Mouse (Mus musculus): ENCODE measurements around the gene Gm29776. TPM values are rescaled to one million over a fixed set of nuclear protein-coding genes. Genes with fewer than 3 reads are reported as not detected.

Gm29776 gene
- polyA plus RNA-seq, 1 experiment, result 0.16 TPM

DNA sequence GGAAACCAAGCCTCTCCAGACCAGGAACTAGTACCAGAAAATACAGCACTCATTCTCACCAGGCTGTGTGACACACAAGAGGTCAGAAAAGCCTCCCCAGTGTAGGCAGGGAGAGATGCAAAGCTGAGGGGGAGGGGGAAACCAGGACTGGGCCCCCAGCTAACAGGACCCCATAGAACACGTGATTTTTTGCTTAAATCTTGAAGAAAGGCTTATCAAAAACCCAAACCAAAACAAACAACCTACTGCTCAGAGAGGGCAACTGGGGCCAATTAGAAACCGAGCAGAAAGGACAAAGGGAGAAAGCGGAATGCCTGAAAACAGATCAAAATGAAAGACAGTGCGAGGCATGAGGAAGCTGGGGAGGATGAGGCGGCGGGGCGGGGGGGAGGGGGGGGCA lies 45.8 kb downstream of the Gm29776 start:
- TF ChIP-seq CTCF (conservative IDR thresholded peaks at IDR 0.05; ENCODE audit: insufficient read depth, insufficient read length, low read depth, low read length) (no peak), POLR2A (IDR thresholded peaks at IDR 0.05; ENCODE audit: low read depth, low read length) (no peak)
- no peak for DNase-seq
- no peaks in the 10 kb centered on the region for H3K27me3 ChIP-seq (replicated peaks; ENCODE audit: control insufficient read depth, insufficient read depth, low read length)
- peak overlapping the region; percentile 83; the same call in 1 of the 2 replicates for H3K4me3 ChIP-seq (ENCODE audit: insufficient read depth, low read depth, low read length)
- H3K36me3 ChIP-seq (ENCODE audit: control insufficient read depth, insufficient read depth, low read length), result peaks cover 7% of the 10 kb centered on the region
- no peak overlapping the region for H3K27ac ChIP-seq (ENCODE audit: insufficient read depth, low read depth, low read length)
- H3K4me1 ChIP-seq (ENCODE audit: control insufficient read depth, insufficient read depth, low read length), result peaks cover 13% of the 10 kb centered on the region
- WGBS, result 4% methylated on average over 7 of the region's 7 CpGs

- H3K36me3 ChIP-seq (ENCODE audit: control insufficient read depth, insufficient read depth, low read length), result peaks cover 5% of the 10 kb centered on the region; the same call in 1 of the 2 replicates
- peaks cover 13% of the 10 kb centered on the region for H3K4me1 ChIP-seq (ENCODE audit: control insufficient read depth, insufficient read depth, low read length)
- DNase-seq, result no peak
- 70% methylated on average over 4 of the region's 4 CpGs for WGBS
- no peaks in the 10 kb centered on the region for H3K27me3 ChIP-seq (replicated peaks; ENCODE audit: control insufficient read depth, insufficient read depth, low read length)
- H3K4me3 ChIP-seq (ENCODE audit: insufficient read depth, low read depth, low read length), result no peak overlapping the region
- no peak for TF ChIP-seq CTCF (conservative IDR thresholded peaks at IDR 0.05; ENCODE audit: insufficient read depth, insufficient read length, low read depth, low read length)
- TF ChIP-seq POLR2A (IDR thresholded peaks at IDR 0.05; ENCODE audit: low read depth, low read length), result no peak
- H3K27ac ChIP-seq (ENCODE audit: insufficient read depth, low read depth, low read length), result no peak overlapping the region
Observed at GRCm38 (mm10) chr14:54651556-54651955, 47.1 kb downstream of the Gm29776 start.

- Histone ChIP-seq H3K4me1 (ENCODE audit: control insufficient read depth, insufficient read depth, low read length) (peaks cover 13% of the 10 kb centered on the region), H3K36me3 (ENCODE audit: control insufficient read depth, insufficient read depth, low read length) (peaks cover 7% of the 10 kb centered on the region; the same call in 1 of the 2 replicates), H3K4me3 (ENCODE audit: insufficient read depth, low read depth, low read length) (no peak overlapping the region), H3K27me3 (replicated peaks; ENCODE audit: control insufficient read depth, insufficient read depth, low read length) (no peaks in the 10 kb centered on the region), H3K27ac (ENCODE audit: insufficient read depth, low read depth, low read length) (no peak overlapping the region)
- WGBS, result 53% methylated on average over 23 of the region's 23 CpGs
- no peak for TF ChIP-seq POLR2A (IDR thresholded peaks at IDR 0.05; ENCODE audit: low read depth, low read length)
- TF ChIP-seq CTCF (conservative IDR thresholded peaks at IDR 0.05; ENCODE audit: insufficient read depth, insufficient read length, low read depth, low read length), result peak; percentile 95
- peak; percentile 89 for DNase-seq
Observed at GRCm38 (mm10) chr14:54650621-54651454, 47.8 kb downstream of the Gm29776 start.

DNA sequence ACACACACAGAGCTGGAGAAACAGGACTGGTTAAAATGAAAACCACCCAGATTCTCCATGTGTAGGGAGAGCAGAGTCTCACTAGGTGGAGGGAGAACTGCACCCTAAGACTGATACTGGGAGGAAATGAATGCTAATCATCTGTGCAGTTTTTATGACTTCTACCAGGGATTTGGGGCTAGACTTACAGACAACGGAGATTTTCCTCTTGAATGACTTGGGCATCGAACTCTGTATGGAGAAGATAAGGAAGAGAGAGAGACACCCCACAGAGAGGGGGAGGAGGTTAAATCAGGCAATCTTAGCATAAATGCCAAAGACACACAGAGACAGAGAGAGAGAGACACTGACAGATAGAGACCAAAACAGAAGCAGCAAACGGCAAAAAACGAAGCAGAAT lies 50.7 kb downstream of the Gm29776 start:
- peaks cover 13% of the 10 kb centered on the region for H3K36me3 ChIP-seq (ENCODE audit: control insufficient read depth, insufficient read depth, low read length)

GRCm38 (mm10) chr14:54646898-54647636 lies 51.6 kb downstream of the Gm29776 start:
- no peak for TF ChIP-seq POLR2A (IDR thresholded peaks at IDR 0.05; ENCODE audit: low read depth, low read length)
- 0 out of 2 replicates have a peak, but pooled peaks have one; percentile 21 for TF ChIP-seq CTCF (conservative IDR thresholded peaks at IDR 0.05; ENCODE audit: insufficient read depth, insufficient read length, low read depth, low read length)
- Histone ChIP-seq H3K36me3 (ENCODE audit: control insufficient read depth, insufficient read depth, low read length) (peaks cover 13% of the 10 kb centered on the region), H3K4me3 (ENCODE audit: insufficient read depth, low read depth, low read length) (no peak overlapping the region), H3K27ac (ENCODE audit: insufficient read depth, low read depth, low read length) (no peak overlapping the region), H3K4me1 (ENCODE audit: control insufficient read depth, insufficient read depth, low read length) (no peaks in the 10 kb centered on the region; the same call in 1 of the 2 replicates), H3K27me3 (replicated peaks; ENCODE audit: control insufficient read depth, insufficient read depth, low read length) (no peaks in the 10 kb centered on the region)
- no peak for DNase-seq
- WGBS, result 90% methylated on average over 8 of the region's 8 CpGs

More for the DNA sequence above, 50.7 kb downstream of the Gm29776 start:
- Histone ChIP-seq H3K27ac (ENCODE audit: insufficient read depth, low read depth, low read length) (no peak overlapping the region), H3K4me3 (ENCODE audit: insufficient read depth, low read depth, low read length) (no peak overlapping the region), H3K27me3 (replicated peaks; ENCODE audit: control insufficient read depth, insufficient read depth, low read length) (no peaks in the 10 kb centered on the region), H3K4me1 (ENCODE audit: control insufficient read depth, insufficient read depth, low read length) (peaks cover 5% of the 10 kb centered on the region)
- WGBS, result 80% methylated on average over 4 of the region's 4 CpGs
- TF ChIP-seq POLR2A (IDR thresholded peaks at IDR 0.05; ENCODE audit: low read depth, low read length) (no peak), CTCF (conservative IDR thresholded peaks at IDR 0.05; ENCODE audit: insufficient read depth, insufficient read length, low read depth, low read length) (no peak)
- no peak for DNase-seq

DNA sequence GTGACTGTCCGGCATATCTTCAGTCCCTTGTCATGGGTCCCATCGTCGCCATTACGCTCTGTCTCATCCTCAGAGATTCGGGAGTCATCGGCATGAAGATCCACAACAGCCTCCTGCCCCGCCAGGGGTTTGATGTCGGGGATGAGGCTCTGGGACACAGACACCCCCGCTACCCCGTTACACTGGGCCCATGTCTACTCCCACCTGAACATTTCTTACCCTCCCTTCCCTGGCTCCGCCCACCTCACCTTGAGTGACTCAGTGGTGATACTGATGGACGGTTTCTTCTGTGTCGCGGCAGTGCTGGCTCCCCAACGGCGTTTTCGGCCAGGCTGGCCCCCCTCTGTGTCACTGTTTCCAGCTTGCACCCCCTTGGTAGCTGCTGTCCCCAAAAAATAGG lies 52.2 kb downstream of the Gm29776 start:
- no peak overlapping the region for H3K4me3 ChIP-seq (ENCODE audit: insufficient read depth, low read depth, low read length)
- peaks cover 13% of the 10 kb centered on the region for H3K36me3 ChIP-seq (ENCODE audit: control insufficient read depth, insufficient read depth, low read length)
- 92% methylated on average over 17 of the region's 17 CpGs for WGBS
- H3K27ac ChIP-seq (ENCODE audit: insufficient read depth, low read depth, low read length), result no peak overlapping the region
- H3K4me1 ChIP-seq (ENCODE audit: control insufficient read depth, insufficient read depth, low read length), result no peaks in the 10 kb centered on the region
- TF ChIP-seq CTCF (conservative IDR thresholded peaks at IDR 0.05; ENCODE audit: insufficient read depth, insufficient read length, low read depth, low read length) (no peak), POLR2A (IDR thresholded peaks at IDR 0.05; ENCODE audit: low read depth, low read length) (no peak)
- no peaks in the 10 kb centered on the region for H3K27me3 ChIP-seq (replicated peaks; ENCODE audit: control insufficient read depth, insufficient read depth, low read length)
- no peak for DNase-seq

DNA sequence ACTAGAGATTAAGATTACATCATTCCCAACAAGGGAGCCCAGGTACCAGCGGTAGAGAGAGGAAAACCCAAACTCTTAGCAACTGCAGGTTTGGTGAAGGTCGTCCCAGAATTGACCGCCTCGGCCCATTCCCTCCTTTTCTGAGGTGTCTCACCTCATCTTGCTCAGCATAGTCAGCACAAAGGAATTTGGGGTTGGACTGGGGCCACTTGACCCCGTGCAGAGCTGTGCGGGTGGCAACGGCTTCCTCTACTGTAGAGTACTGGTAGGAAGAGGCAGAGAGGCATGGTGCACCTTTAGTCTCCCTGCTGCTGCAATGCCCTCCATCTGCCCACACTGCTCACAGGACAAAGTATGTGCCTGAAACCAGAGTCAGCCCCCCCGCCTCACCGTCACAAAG lies 54.3 kb downstream of the Gm29776 start:
- no peak overlapping the region for H3K27ac ChIP-seq (ENCODE audit: insufficient read depth, low read depth, low read length)
- 69% methylated on average over 9 of the region's 9 CpGs for WGBS
- peaks cover 10% of the 10 kb centered on the region for H3K36me3 ChIP-seq (ENCODE audit: control insufficient read depth, insufficient read depth, low read length)
- no peaks in the 10 kb centered on the region for H3K27me3 ChIP-seq (replicated peaks; ENCODE audit: control insufficient read depth, insufficient read depth, low read length)
- no peak for TF ChIP-seq CTCF (conservative IDR thresholded peaks at IDR 0.05; ENCODE audit: insufficient read depth, insufficient read length, low read depth, low read length)
- no peak for TF ChIP-seq POLR2A (IDR thresholded peaks at IDR 0.05; ENCODE audit: low read depth, low read length)
- H3K4me3 ChIP-seq (ENCODE audit: insufficient read depth, low read depth, low read length), result no peak overlapping the region
- no peaks in the 10 kb centered on the region for H3K4me1 ChIP-seq (ENCODE audit: control insufficient read depth, insufficient read depth, low read length)
- no peak for DNase-seq

Measured in kidney, adult 2 months (tissue).